Mouse (Mus musculus) small intestine, adult 2 months (tissue): ENCODE results near the gene C1s1.

Experiments
- CTCF ChIP-seq: fragments of 200-500 bp; IDR thresholded peaks from 2 replicates; pipeline ENCODE4 v1.5.1; 2012; ENCODE audit warnings: low read depth, mild to moderate bottlenecking, control low read depth, inconsistent platforms, low read length, moderate library complexity, mixed read lengths; ENCODE audit not compliant: insufficient replicate concordance, insufficient read length; ENCODE audit errors: extremely low read depth
- POLR2A ChIP-seq: fragments of 200-500 bp; IDR thresholded peaks from 2 replicates; pipeline ENCODE4 v1.6.1; 2012; ENCODE audit warnings: low read depth, mild to moderate bottlenecking, control low read depth, inconsistent platforms, low read length, moderate library complexity

DNA sequence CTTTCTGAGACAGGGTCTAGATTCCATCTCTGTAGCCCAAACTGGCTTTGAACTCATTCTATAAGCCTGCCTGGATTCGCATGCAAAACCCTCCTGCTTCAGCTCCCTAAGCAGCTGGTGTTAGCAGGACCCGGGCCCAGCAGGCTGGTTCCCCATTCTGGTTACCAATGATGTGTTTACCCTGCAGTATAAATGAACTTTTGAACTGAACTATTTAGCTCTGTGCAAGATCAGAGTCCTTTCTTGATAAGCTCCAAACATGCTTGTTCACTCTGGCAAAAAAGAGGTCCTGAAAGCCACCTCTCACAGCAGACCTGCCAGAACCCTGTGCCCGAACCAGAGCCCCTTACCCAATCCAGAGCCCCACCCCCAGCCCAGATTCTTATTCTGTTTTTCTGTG is 14.3 kb downstream of the C1s1 start:
- TF ChIP-seq CTCF (no peak), POLR2A (no peak)
